Mouse (Mus musculus): Measurements from ENCODE around the gene Rev3l. TPM values are rescaled to one million over a fixed set of nuclear protein-coding genes. Genes with fewer than 3 reads are reported as not detected.

The Rev3l gene
- total and polyA plus RNA-seq, 2 experiments: 4.7 to 11.1 TPM

GRCm38 (mm10) chr10:39733101-39733399 lies 1.1 kb downstream of the Rev3l start:
- Histone ChIP-seq H3K27ac (replicated peaks; ENCODE audit: insufficient read depth, low read depth, low read length) (no peak overlapping the region), H3K4me1 (ENCODE audit: control insufficient read depth, insufficient read depth, low read length) (0 out of 2 replicates have a peak, but pooled peaks cover 1% of the 10 kb centered on the region), H3K27me3 (ENCODE audit: control insufficient read depth, insufficient read depth, low read length) (no peaks in the 10 kb centered on the region), H3K79me2 (ENCODE audit: control insufficient read depth, insufficient read depth, low read length) (peaks cover 6% of the 10 kb centered on the region; the same call in 1 of the 2 replicates), H3K4me3 (ENCODE audit: insufficient read depth, low read depth, low read length) (peak overlapping the region; percentile 81), H3K36me3 (ENCODE audit: control insufficient read depth, insufficient read depth, low read length) (no peaks in the 10 kb centered on the region), H3K9ac (ENCODE audit: low read depth, low read length) (peak overlapping the region; percentile 97)
- DNase-seq (ENCODE audit: extremely low read depth, low read depth, low spot score): peak; percentile 58
- 0% methylated on average over 9 of the region's 9 CpGs for WGBS
- TF ChIP-seq POLR2A (IDR thresholded peaks at IDR 0.05; ENCODE audit: extremely low read depth, insufficient read depth, low read length): no peak
- TF ChIP-seq CTCF (IDR thresholded peaks at IDR 0.05; ENCODE audit: low read depth, low read length): no peak

- 34% methylated on average over 10 of the region's 10 CpGs for WGBS
- 0 out of 2 replicates have a peak, but pooled peaks cover 1% of the 10 kb centered on the region for H3K4me1 ChIP-seq (ENCODE audit: control insufficient read depth, insufficient read depth, low read length)
- no peak overlapping the region for H3K9ac ChIP-seq (ENCODE audit: low read depth, low read length)
- no peak overlapping the region for H3K4me3 ChIP-seq (ENCODE audit: insufficient read depth, low read depth, low read length)
- H3K36me3 ChIP-seq (ENCODE audit: control insufficient read depth, insufficient read depth, low read length): no peaks in the 10 kb centered on the region
- peaks cover 6% of the 10 kb centered on the region; the same call in 1 of the 2 replicates for H3K79me2 ChIP-seq (ENCODE audit: control insufficient read depth, insufficient read depth, low read length)
- TF ChIP-seq POLR2A (IDR thresholded peaks at IDR 0.05; ENCODE audit: extremely low read depth, insufficient read depth, low read length) (no peak), CTCF (IDR thresholded peaks at IDR 0.05; ENCODE audit: low read depth, low read length) (no peak)
- DNase-seq (ENCODE audit: extremely low read depth, low read depth, low spot score): no peak
- no peaks in the 10 kb centered on the region for H3K27me3 ChIP-seq (ENCODE audit: control insufficient read depth, insufficient read depth, low read length)
- H3K27ac ChIP-seq (replicated peaks; ENCODE audit: insufficient read depth, low read depth, low read length): no peak overlapping the region
Measured at GRCm38 (mm10) chr10:39733421-39733930, 1.6 kb downstream of the Rev3l start.

GRCm38 (mm10) chr10:39736187-39736586 lies 4.3 kb downstream of the Rev3l start:
- no peak for DNase-seq (ENCODE audit: extremely low read depth, low read depth, low spot score)
- Histone ChIP-seq H3K4me3 (ENCODE audit: insufficient read depth, low read depth, low read length) (no peak overlapping the region), H3K79me2 (ENCODE audit: control insufficient read depth, insufficient read depth, low read length) (peaks cover 9% of the 10 kb centered on the region; the same call in 1 of the 2 replicates), H3K36me3 (ENCODE audit: control insufficient read depth, insufficient read depth, low read length) (no peaks in the 10 kb centered on the region), H3K9ac (ENCODE audit: low read depth, low read length) (no peak overlapping the region), H3K27ac (replicated peaks; ENCODE audit: insufficient read depth, low read depth, low read length) (no peak overlapping the region), H3K4me1 (ENCODE audit: control insufficient read depth, insufficient read depth, low read length) (0 out of 2 replicates have a peak, but pooled peaks cover 1% of the 10 kb centered on the region), H3K27me3 (ENCODE audit: control insufficient read depth, insufficient read depth, low read length) (no peaks in the 10 kb centered on the region)
- TF ChIP-seq CTCF (IDR thresholded peaks at IDR 0.05; ENCODE audit: low read depth, low read length): no peak
- TF ChIP-seq POLR2A (IDR thresholded peaks at IDR 0.05; ENCODE audit: extremely low read depth, insufficient read depth, low read length): no peak
- 93% methylated on average over 4 of the region's 4 CpGs for WGBS

- DNase-seq (ENCODE audit: extremely low read depth, low read depth, low spot score): no peak
- no peak overlapping the region for H3K4me3 ChIP-seq (ENCODE audit: insufficient read depth, low read depth, low read length)
- 32% methylated on average over 4 of the region's 4 CpGs for WGBS
- peaks cover 2% of the 10 kb centered on the region; the same call in 1 of the 2 replicates for H3K4me1 ChIP-seq (ENCODE audit: control insufficient read depth, insufficient read depth, low read length)
- TF ChIP-seq CTCF (IDR thresholded peaks at IDR 0.05; ENCODE audit: low read depth, low read length) (no peak), POLR2A (IDR thresholded peaks at IDR 0.05; ENCODE audit: extremely low read depth, insufficient read depth, low read length) (no peak)
- no peak overlapping the region for H3K27ac ChIP-seq (replicated peaks; ENCODE audit: insufficient read depth, low read depth, low read length)
- no peaks in the 10 kb centered on the region for H3K36me3 ChIP-seq (ENCODE audit: control insufficient read depth, insufficient read depth, low read length)
- peaks cover 8% of the 10 kb centered on the region; the same call in 1 of the 2 replicates for H3K79me2 ChIP-seq (ENCODE audit: control insufficient read depth, insufficient read depth, low read length)
- no peaks in the 10 kb centered on the region for H3K27me3 ChIP-seq (ENCODE audit: control insufficient read depth, insufficient read depth, low read length)
- H3K9ac ChIP-seq (ENCODE audit: low read depth, low read length): no peak overlapping the region
Measured at GRCm38 (mm10) chr10:39742057-39742456, 10.1 kb downstream of the Rev3l start.

GRCm38 (mm10) chr10:39764752-39765151 lies 32.8 kb downstream of the Rev3l start:
- WGBS: 87% methylated on average over 1 of the region's 1 CpGs
- Histone ChIP-seq H3K27ac (replicated peaks; ENCODE audit: insufficient read depth, low read depth, low read length) (no peak overlapping the region), H3K4me1 (ENCODE audit: control insufficient read depth, insufficient read depth, low read length) (no peaks in the 10 kb centered on the region), H3K27me3 (ENCODE audit: control insufficient read depth, insufficient read depth, low read length) (no peaks in the 10 kb centered on the region), H3K4me3 (ENCODE audit: insufficient read depth, low read depth, low read length) (no peak overlapping the region), H3K9ac (ENCODE audit: low read depth, low read length) (no peak overlapping the region), H3K36me3 (ENCODE audit: control insufficient read depth, insufficient read depth, low read length) (no peaks in the 10 kb centered on the region), H3K79me2 (ENCODE audit: control insufficient read depth, insufficient read depth, low read length) (no peaks in the 10 kb centered on the region; the same call in 1 of the 2 replicates)
- DNase-seq (ENCODE audit: extremely low read depth, low read depth, low spot score): no peak
- TF ChIP-seq POLR2A (IDR thresholded peaks at IDR 0.05; ENCODE audit: extremely low read depth, insufficient read depth, low read length): no peak
- no peak for TF ChIP-seq CTCF (IDR thresholded peaks at IDR 0.05; ENCODE audit: low read depth, low read length)

- no peak overlapping the region for H3K4me3 ChIP-seq (ENCODE audit: insufficient read depth, low read depth, low read length)
- DNase-seq (ENCODE audit: extremely low read depth, low read depth, low spot score): no peak
- H3K4me1 ChIP-seq (ENCODE audit: control insufficient read depth, insufficient read depth, low read length): no peaks in the 10 kb centered on the region
- 59% methylated on average over 4 of the region's 4 CpGs for WGBS
- peaks cover 4% of the 10 kb centered on the region; the same call in 1 of the 2 replicates for H3K79me2 ChIP-seq (ENCODE audit: control insufficient read depth, insufficient read depth, low read length)
- H3K27ac ChIP-seq (replicated peaks; ENCODE audit: insufficient read depth, low read depth, low read length): no peak overlapping the region
- H3K36me3 ChIP-seq (ENCODE audit: control insufficient read depth, insufficient read depth, low read length): no peaks in the 10 kb centered on the region
- TF ChIP-seq POLR2A (IDR thresholded peaks at IDR 0.05; ENCODE audit: extremely low read depth, insufficient read depth, low read length): no peak
- TF ChIP-seq CTCF (IDR thresholded peaks at IDR 0.05; ENCODE audit: low read depth, low read length): no peak
- no peaks in the 10 kb centered on the region for H3K27me3 ChIP-seq (ENCODE audit: control insufficient read depth, insufficient read depth, low read length)
- H3K9ac ChIP-seq (ENCODE audit: low read depth, low read length): no peak overlapping the region
Measured at GRCm38 (mm10) chr10:39766702-39767101, 34.8 kb downstream of the Rev3l start.
